Mouse (Mus musculus): ENCODE data around the gene Dusp23.

- TF ChIP-seq CTCF (IDR thresholded peaks at IDR 0.05; ENCODE audit: control insufficient read depth, insufficient read depth, insufficient replicate concordance, low read depth, low read length) (no peak), POLR2A (IDR thresholded peaks at IDR 0.05; ENCODE audit: control insufficient read depth, low read depth, low read length) (no peak)
Measured at GRCm38 (mm10) chr1:172617365-172618076, 15.2 kb downstream of the Dusp23 start.

All from testis, adult 2 months (tissue).